Mouse (Mus musculus): ENCODE results near the gene Tmem236. TPM values are rescaled to one million over a fixed set of nuclear protein-coding genes. Genes with fewer than 3 reads are reported as not detected.

The Tmem236 gene
- polyA plus RNA-seq, 1 experiment = 0.25 TPM

GRCm38 (mm10) chr2:14262090-14262489 lies 87.8 kb downstream of the Tmem236 start:
- Histone ChIP-seq H3K4me3 (ENCODE audit: insufficient read depth, low read length) (no peak overlapping the region), H3K27ac (ENCODE audit: insufficient read depth, low read length) (no peak overlapping the region), H3K4me1 (ENCODE audit: control insufficient read depth, insufficient read depth, low read length) (no peaks in the 10 kb centered on the region)
- TF ChIP-seq POLR2A (IDR thresholded peaks at IDR 0.05; ENCODE audit: extremely low read depth, insufficient read depth, low read length) (no peak), CTCF (IDR thresholded peaks at IDR 0.05; ENCODE audit: extremely low read depth, insufficient read depth, low read length) (no peak)

GRCm38 (mm10) chr2:14269160-14269559 lies 94.8 kb downstream of the Tmem236 start:
- Histone ChIP-seq H3K4me3 (ENCODE audit: insufficient read depth, low read length) (no peak overlapping the region), H3K27ac (ENCODE audit: insufficient read depth, low read length) (no peak overlapping the region), H3K4me1 (ENCODE audit: control insufficient read depth, insufficient read depth, low read length) (no peaks in the 10 kb centered on the region)
- TF ChIP-seq POLR2A (IDR thresholded peaks at IDR 0.05; ENCODE audit: extremely low read depth, insufficient read depth, low read length) = no peak
- no peak for TF ChIP-seq CTCF (IDR thresholded peaks at IDR 0.05; ENCODE audit: extremely low read depth, insufficient read depth, low read length)

Other genes starting within 250 kb of the Tmem236 start
- 28.2 and 31.3 TPM in 2 replicates for gene Hacd1, start 118.4 kb upstream of the Tmem236 start, polyA plus RNA-seq (2012; rRNA removed)
- gene Stam, start 100.4 kb upstream of the Tmem236 start, polyA plus RNA-seq (2012; rRNA removed) = 57.9 and 59.3 TPM in 2 replicates
- 1.5 and 1.8 TPM in 2 replicates for gene Mrc1, start 54.9 kb downstream of the Tmem236 start, polyA plus RNA-seq (2012; rRNA removed)
- gene Slc39a12, start 213.8 kb downstream of the Tmem236 start, polyA plus RNA-seq (2012; rRNA removed) = 54.3 and 56.0 TPM in 2 replicates